Mouse (Mus musculus) large intestine, adult 2 months (tissue): Measurements from ENCODE around the gene Olfr1322. TPM values are rescaled to one million over a fixed set of nuclear protein-coding genes. Genes with fewer than 3 reads are reported as not detected.

ENCODE experiments used
- DNase-seq: peaks from one replicate; pipeline ENCODE4 v3.0.0-alpha.2; 2012; ENCODE audit warnings: low read depth, low spot score
- WGBS: fragments of 180-500 bp; shearing (Covaris S2); methylation state at CpG from one replicate; pipeline ENCODE4 v1.1.7; 2018; 5-methylcytosine and 5-hydroxymethylcytosine counted together
- polyA plus RNA-seq: library from polyadenylated mRNA; depleted of rRNA; stranded (reverse); fragments of >200 nt; gene quantifications from 2 replicates; pipeline ENCODE4 v1.2.3, GENCODE M21; 2012; rRNA removed

Gene Olfr1322
- polyA plus RNA-seq, result not detected in 2 replicates

DNA sequence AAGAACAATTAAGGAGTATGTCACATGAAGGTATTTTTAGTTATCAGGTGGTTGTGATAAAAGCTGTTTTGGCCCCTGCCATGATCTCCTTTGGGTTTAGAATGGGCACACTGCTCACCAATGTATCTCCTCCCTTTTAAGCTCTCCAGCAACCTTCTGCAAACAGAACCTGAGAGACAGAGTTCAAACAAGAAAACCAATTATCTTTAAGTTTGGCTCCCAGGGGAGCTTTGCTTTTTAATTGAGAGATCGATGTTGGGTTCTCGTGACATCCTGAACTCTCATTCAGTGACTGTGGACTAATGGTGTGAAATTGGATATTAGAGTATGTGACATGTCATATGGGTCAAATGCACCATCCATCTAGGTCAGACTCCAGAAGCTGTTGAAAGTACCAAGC lies at the start of gene Olfr1322:
Olfr1322 (minus strand) TSS at position 101 of the 400 bp plus-strand sequence.
- WGBS, result 76% methylated on average over 2 of the region's 2 CpGs
- DNase-seq, result no peak

GRCm38 (mm10) chrX:49877651-49878349 lies 13.5 kb downstream of the Olfr1322 start:
- 73% methylated on average over 4 of the region's 4 CpGs for WGBS
- no peak for DNase-seq

Other genes starting within 250 kb of the Olfr1322 start
- gene Olfr1320, start 219.2 kb downstream of the Olfr1322 start, polyA plus RNA-seq, result not detected in 2 replicates
- gene Olfr1321, start 156.4 kb downstream of the Olfr1322 start, polyA plus RNA-seq, result not detected in 2 replicates
- not detected in 2 replicates for gene Igsf1, start 93.7 kb downstream of the Olfr1322 start, polyA plus RNA-seq
- not detected in 2 replicates for gene Olfr1323, start 127.9 kb upstream of the Olfr1322 start, polyA plus RNA-seq